ENCODE assay signal across 28 mouse cellular contexts in genomic region chr12:83981615-83982014, GRCm38 (mm10). TPM values are rescaled to one million over a fixed set of nuclear protein-coding genes. Genes with fewer than 3 reads are reported as not detected.
"Had no signal": no experiment of that assay in that cellular context is flagged by ENCODE, and none has a peak within 500 bp of the region (broad histone marks: within the 10 kb centered on the region; RNA-seq: fewer than 3 reads in every experiment).

No protein-coding gene starts in this region.

- DNase-seq: forebrain, postnatal 0 days; gastrocnemius, postnatal 14 days; gastrocnemius, postnatal 36 days; heart, adult 11 months; heart, adult 2 months; heart, postnatal 14 days; heart, postnatal 36 days; kidney, adult 11 months; kidney, postnatal 10 days; layer of hippocampus, adult 9-11 months; layer of hippocampus, postnatal 36 days; left cerebral cortex, postnatal 4 days; liver, embryonic 13.5 days had no signal

- H3K4me2 ChIP-seq: heart, embryonic 11.5 days; heart, embryonic 13.5 days; heart, embryonic 15.5 days; hindbrain, embryonic 13.5 days; hindbrain, embryonic 15.5 days; limb, embryonic 13.5 days; limb, embryonic 15.5 days; liver, embryonic 13.5 days; liver, embryonic 15.5 days had no signal

- H3K9ac ChIP-seq: forebrain, postnatal 0 days; heart, embryonic 13.5 days; heart, embryonic 15.5 days; hindbrain, embryonic 13.5 days; hindbrain, embryonic 15.5 days; limb, embryonic 13.5 days; limb, embryonic 15.5 days; liver, embryonic 13.5 days; liver, embryonic 15.5 days had no signal

- H3K9me3 ChIP-seq: heart, embryonic 13.5 days; heart, embryonic 15.5 days; hindbrain, embryonic 13.5 days; hindbrain, embryonic 15.5 days; limb, embryonic 13.5 days; limb, embryonic 15.5 days; liver, embryonic 13.5 days; liver, embryonic 15.5 days had no signal

- H3K4me3 ChIP-seq: heart, adult 2 months; heart, embryonic 13.5 days; heart, embryonic 15.5 days; hindbrain, embryonic 13.5 days; hindbrain, embryonic 15.5 days; limb, embryonic 13.5 days; limb, embryonic 15.5 days; liver, embryonic 13.5 days; liver, embryonic 15.5 days had no signal

- H3K27ac ChIP-seq: heart, adult 2 months; heart, embryonic 13.5 days; heart, embryonic 15.5 days; hindbrain, embryonic 13.5 days; hindbrain, embryonic 15.5 days; hindbrain, postnatal 0 days; limb, embryonic 13.5 days; limb, embryonic 15.5 days; liver, embryonic 13.5 days; liver, embryonic 15.5 days had no signal

- H3K27me3 ChIP-seq: heart, embryonic 13.5 days; heart, embryonic 15.5 days; hindbrain, embryonic 13.5 days; hindbrain, embryonic 15.5 days; limb, embryonic 13.5 days; limb, embryonic 15.5 days; liver, embryonic 13.5 days; liver, embryonic 15.5 days had no signal

- ATAC-seq: forebrain, postnatal 0 days; hindbrain, postnatal 0 days had no signal

- H3K36me3 ChIP-seq: heart, embryonic 13.5 days; heart, embryonic 15.5 days; hindbrain, embryonic 13.5 days; hindbrain, embryonic 15.5 days; limb, embryonic 13.5 days; limb, embryonic 15.5 days; liver, embryonic 13.5 days; liver, embryonic 15.5 days had no signal

- H3K4me1 ChIP-seq: hindbrain, embryonic 13.5 days; hindbrain, embryonic 15.5 days; limb, embryonic 15.5 days had no signal

RNA-seq across cellular contexts. Expression of gene Heatr4, which starts 3.0 kb away (rescaled TPM):
- polyA plus RNA-seq: gonadal fat pad, adult 2 months; heart, adult 2 months; heart, embryonic 11.5 days; heart, embryonic 13.5 days; heart, embryonic 15.5 days; hindbrain, embryonic 13.5 days; hindbrain, embryonic 15.5 days; hindbrain, postnatal 0 days; intestine, embryonic 14.5 days; intestine, embryonic 16.5 days; kidney, embryonic 14.5 days; large intestine, adult 2 months; limb, embryonic 11.5 days; limb, embryonic 13.5 days; limb, embryonic 15.5 days; liver, embryonic 13.5 days; liver, embryonic 15.5 days had no signal
